Mouse (Mus musculus) kidney, embryonic 16.5 days (tissue): ENCODE data around the gene Cers5. TPM values are rescaled to one million over a fixed set of nuclear protein-coding genes. Genes with fewer than 3 reads are reported as not detected.
"Not testable (repeated sequence)": the region's sequence is repeated elsewhere in the genome, so short reads cannot be mapped to it uniquely, and the experiment has no call there.

Experiments
- ATAC-seq: fragments of 200-750 bp; cut with Nextera tagmentation; 2 replicates; pipeline ENCODE4 v1.8.0; 2017; ENCODE audit warnings: moderate TSS enrichment; ENCODE audit not compliant: low FRiP score, low TSS enrichment
- H3K27ac ChIP-seq: fragments of 300-500 bp; sonication (generic); 2 replicates; pipeline ENCODE4 v1.5.1; 2014; ENCODE audit warnings: low read length
- H3K27me3 ChIP-seq: fragments of 300-500 bp; sonication (generic); 2 replicates; pipeline ENCODE4 v1.6.1; 2014; ENCODE audit warnings: low read length, control low read depth, mixed read lengths; ENCODE audit not compliant: insufficient read depth
- H3K36me3 ChIP-seq: fragments of 300-500 bp; sonication (generic); 2 replicates; pipeline ENCODE4 v1.6.1; 2014; ENCODE audit warnings: low read length, control low read depth, mixed read lengths; ENCODE audit not compliant: insufficient read depth
- H3K4me1 ChIP-seq: fragments of 300-500 bp; sonication (generic); 2 replicates; pipeline ENCODE4 v1.6.1; 2014; ENCODE audit warnings: low read length, control low read depth, mixed read lengths; ENCODE audit not compliant: insufficient read depth
- H3K4me2 ChIP-seq: fragments of 300-500 bp; sonication (generic); replicated peaks from 2 replicates; pipeline ENCODE4 v1.6.1; 2014; ENCODE audit warnings: low read depth, low read length
- H3K4me3 ChIP-seq: fragments of 300-500 bp; sonication (generic); 2 replicates; pipeline ENCODE4 v1.5.1; 2014; ENCODE audit warnings: mild to moderate bottlenecking, low read length
- H3K9ac ChIP-seq: fragments of 300-500 bp; sonication (generic); replicated peaks from 2 replicates; pipeline ENCODE4 v1.6.1; 2014; ENCODE audit warnings: low read length
- H3K9me3 ChIP-seq: fragments of 300-500 bp; sonication (generic); 2 replicates; pipeline ENCODE4 v1.6.1; 2016; ENCODE audit warnings: low read length, control low read depth
- WGBS: fragments of 180-500 bp; shearing (Covaris S2); extraction: QIAGEN DNeasy Blood & Tissue Kit; methylation state at CpG from one replicate; pipeline ENCODE4 v1.1.7; 2014; 5-methylcytosine and 5-hydroxymethylcytosine counted together
- polyA plus RNA-seq: library from polyadenylated mRNA; unstranded; fragments of >200 nt; fragmentation: Nextera tagmentation; extraction: Ambion mirVana; gene quantifications from 2 replicates; pipeline ENCODE4 v1.2.1, GENCODE M21; 2015

Cers5 gene
- 86.2 and 87.2 TPM in 2 replicates for polyA plus RNA-seq

GRCm38 (mm10) chr15:99772881-99772924 lies at the start of gene Cers5:
Cers5 (minus strand) TSS chr15:99772885.
- Histone ChIP-seq H3K9ac (peak within 1 kb of the TSS; percentile 92), H3K4me1 (peaks cover 29% of the 10 kb centered on the region), H3K4me2 (peak within 1 kb of the TSS; percentile 72), H3K4me3 (peak within 1 kb of the TSS; percentile 86), H3K27ac (peak within 1 kb of the TSS; percentile 96)
- not testable (repeated sequence) for H3K9me3 ChIP-seq, H3K27me3 ChIP-seq, H3K36me3 ChIP-seq, ATAC-seq

- 0 out of 2 replicates have a peak, but pooled peaks cover 10% of the 10 kb centered on the region for H3K4me1 ChIP-seq
- peak; percentile 57; the same call in 1 of the 2 replicates for ATAC-seq
- peaks cover 16% of the 10 kb centered on the region for H3K36me3 ChIP-seq
- peak overlapping the region; percentile 95 for H3K27ac ChIP-seq
- H3K27me3 ChIP-seq, result no peaks in the 10 kb centered on the region
- no peaks in the 10 kb centered on the region; the same call in 1 of the 2 replicates for H3K9me3 ChIP-seq
- H3K9ac ChIP-seq, result peak overlapping the region; percentile 65
- H3K4me3 ChIP-seq, result peak overlapping the region; percentile 49
- WGBS, result 24% methylated on average over 14 of the region's 14 CpGs
- H3K4me2 ChIP-seq, result peak overlapping the region; percentile 53
Observed at GRCm38 (mm10) chr15:99819621-99820279, 47.1 kb upstream of the Cers5 start.

GRCm38 (mm10) chr15:99819109-99819440 lies 46.4 kb upstream of the Cers5 start:
- Histone ChIP-seq H3K36me3 (peaks cover 19% of the 10 kb centered on the region), H3K27ac (peak overlapping the region; percentile 95), H3K4me1 (0 out of 2 replicates have a peak, but pooled peaks cover 10% of the 10 kb centered on the region), H3K9ac (peak overlapping the region; percentile 65), H3K27me3 (no peaks in the 10 kb centered on the region), H3K4me2 (peak overlapping the region; percentile 53), H3K9me3 (no peaks in the 10 kb centered on the region; the same call in 1 of the 2 replicates), H3K4me3 (peak overlapping the region; percentile 49)
- peak; percentile 33 for ATAC-seq
- WGBS, result 15% methylated on average over 6 of the region's 6 CpGs

- H3K27me3 ChIP-seq, result no peaks in the 10 kb centered on the region
- peak overlapping the region; percentile 65 for H3K9ac ChIP-seq
- H3K9me3 ChIP-seq, result no peaks in the 10 kb centered on the region; the same call in 1 of the 2 replicates
- 0 out of 2 replicates have a peak, but pooled peaks cover 7% of the 10 kb centered on the region for H3K4me1 ChIP-seq
- H3K4me3 ChIP-seq, result peak overlapping the region; percentile 49
- 5% methylated on average over 13 of the region's 13 CpGs for WGBS
- peak; percentile 72 for ATAC-seq
- peak overlapping the region; percentile 95 for H3K27ac ChIP-seq
- peak overlapping the region; percentile 53 for H3K4me2 ChIP-seq
- peaks cover 19% of the 10 kb centered on the region for H3K36me3 ChIP-seq
Observed at GRCm38 (mm10) chr15:99818321-99819108, 45.8 kb upstream of the Cers5 start.

GRCm38 (mm10) chr15:99817343-99818235 lies 44.9 kb upstream of the Cers5 start:
- Histone ChIP-seq H3K9me3 (no peaks in the 10 kb centered on the region; the same call in 1 of the 2 replicates), H3K27me3 (no peaks in the 10 kb centered on the region), H3K4me3 (peak overlapping the region; percentile 49), H3K27ac (peak overlapping the region; percentile 95), H3K36me3 (peaks cover 19% of the 10 kb centered on the region), H3K9ac (peak overlapping the region; percentile 65), H3K4me1 (0 out of 2 replicates have a peak, but pooled peaks cover 6% of the 10 kb centered on the region), H3K4me2 (peak overlapping the region; percentile 53)
- WGBS, result 23% methylated on average over 8 of the region's 8 CpGs
- ATAC-seq, result no peak

GRCm38 (mm10) chr15:99815999-99816398 lies 43.3 kb upstream of the Cers5 start:
- no peak overlapping the region for H3K27ac ChIP-seq
- WGBS, result 95% methylated on average over 4 of the region's 4 CpGs
- H3K36me3 ChIP-seq, result peaks cover 19% of the 10 kb centered on the region
- ATAC-seq, result no peak
- no peak overlapping the region for H3K4me2 ChIP-seq
- H3K4me1 ChIP-seq, result 0 out of 2 replicates have a peak, but pooled peaks cover 6% of the 10 kb centered on the region
- no peak overlapping the region for H3K9ac ChIP-seq
- H3K4me3 ChIP-seq, result no peak overlapping the region
- no peaks in the 10 kb centered on the region for H3K27me3 ChIP-seq
- no peaks in the 10 kb centered on the region; the same call in 1 of the 2 replicates for H3K9me3 ChIP-seq

- Histone ChIP-seq H3K9me3 (no peaks in the 10 kb centered on the region; the same call in 1 of the 2 replicates), H3K9ac (no peak overlapping the region), H3K36me3 (peaks cover 19% of the 10 kb centered on the region), H3K27ac (no peak overlapping the region), H3K4me2 (no peak overlapping the region), H3K4me1 (0 out of 2 replicates have a peak, but pooled peaks cover 6% of the 10 kb centered on the region), H3K27me3 (no peaks in the 10 kb centered on the region), H3K4me3 (no peak overlapping the region)
- ATAC-seq, result no peak
- 87% methylated on average over 24 of the region's 24 CpGs for WGBS
Observed at GRCm38 (mm10) chr15:99814554-99815260, 42.0 kb upstream of the Cers5 start.

GRCm38 (mm10) chr15:99813639-99814038 lies 41.0 kb upstream of the Cers5 start:
- WGBS, result 96% methylated on average over 6 of the region's 6 CpGs
- H3K9me3 ChIP-seq, result no peaks in the 10 kb centered on the region; the same call in 1 of the 2 replicates

GRCm38 (mm10) chr15:99812097-99812496 lies 39.4 kb upstream of the Cers5 start:
- H3K9ac ChIP-seq, result no peak overlapping the region
- no peak overlapping the region for H3K27ac ChIP-seq
- H3K4me1 ChIP-seq, result no peaks in the 10 kb centered on the region
- WGBS, result 71% methylated on average over 7 of the region's 7 CpGs
- H3K4me2 ChIP-seq, result no peak overlapping the region
- no peak for ATAC-seq
- H3K4me3 ChIP-seq, result no peak overlapping the region
- peaks cover 22% of the 10 kb centered on the region for H3K36me3 ChIP-seq
- H3K27me3 ChIP-seq, result no peaks in the 10 kb centered on the region
- H3K9me3 ChIP-seq, result no peaks in the 10 kb centered on the region; the same call in 1 of the 2 replicates

More at GRCm38 (mm10) chr15:99813639-99814038, 41.0 kb upstream of the Cers5 start:
- no peak overlapping the region for H3K27ac ChIP-seq
- 0 out of 2 replicates have a peak, but pooled peaks cover 6% of the 10 kb centered on the region for H3K4me1 ChIP-seq
- H3K4me3 ChIP-seq, result no peak overlapping the region
- H3K36me3 ChIP-seq, result peaks cover 19% of the 10 kb centered on the region
- no peak for ATAC-seq
- no peak overlapping the region for H3K9ac ChIP-seq
- H3K27me3 ChIP-seq, result no peaks in the 10 kb centered on the region
- no peak overlapping the region for H3K4me2 ChIP-seq
